Mouse (Mus musculus): Measurements from ENCODE around the gene Gm14525. TPM values are rescaled to one million over a fixed set of nuclear protein-coding genes. Genes with fewer than 3 reads are reported as not detected.
"Not testable (repeated sequence)": the region's sequence is repeated elsewhere in the genome, so short reads cannot be mapped to it uniquely, and the experiment has no call there.

Gene Gm14525
- not detected for total RNA-seq (2021)

DNA sequence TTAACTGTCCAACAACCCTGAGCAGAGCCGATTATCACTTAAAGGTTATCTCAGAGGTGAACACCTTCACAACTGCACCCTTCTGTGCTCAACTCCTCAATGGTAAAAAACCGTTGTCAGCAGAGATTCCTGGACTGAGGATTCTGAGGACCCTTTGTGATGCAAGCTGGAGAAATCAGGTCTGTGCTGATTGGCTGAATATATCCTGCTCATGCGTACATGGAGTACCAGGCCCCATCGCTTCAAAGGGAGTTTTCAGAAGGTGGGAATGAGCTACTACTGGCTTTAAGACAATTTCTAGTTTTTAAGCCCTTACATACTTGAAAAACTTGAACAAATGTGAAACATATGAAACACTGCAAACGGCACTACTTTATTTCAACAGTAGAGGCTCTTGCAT, at the start of gene Gm14525:
Gene Gm14525 (minus strand): TSS at position 101 of the 400 bp plus-strand sequence.
- DNase-seq (ENCODE audit: low spot score in 2 of 2); intact Hi-C loops (cut with DNase I): not testable (repeated sequence)

Other genes starting within 250 kb of the Gm14525 start
- not detected for gene Slx, start 157.1 kb downstream of the Gm14525 start, total RNA-seq (2021)
- gene Gm6121, start 233.1 kb upstream of the Gm14525 start, total RNA-seq (2021): not detected

Measured in left cerebral cortex, postnatal 25 days (tissue).